Mouse (Mus musculus) c-Kit-positive CD71-positive TER-119-positive erythroid progenitor cells, embryonic 14.5 days (primary cell): Measurements from ENCODE around the gene Olfr1231.

ENCODE experiments used
- DNase-seq: peaks from one replicate; pipeline ENCODE4 v3.0.0-alpha.2; 2013; ENCODE audit warnings: low spot score

Gene Olfr1231

DNA sequence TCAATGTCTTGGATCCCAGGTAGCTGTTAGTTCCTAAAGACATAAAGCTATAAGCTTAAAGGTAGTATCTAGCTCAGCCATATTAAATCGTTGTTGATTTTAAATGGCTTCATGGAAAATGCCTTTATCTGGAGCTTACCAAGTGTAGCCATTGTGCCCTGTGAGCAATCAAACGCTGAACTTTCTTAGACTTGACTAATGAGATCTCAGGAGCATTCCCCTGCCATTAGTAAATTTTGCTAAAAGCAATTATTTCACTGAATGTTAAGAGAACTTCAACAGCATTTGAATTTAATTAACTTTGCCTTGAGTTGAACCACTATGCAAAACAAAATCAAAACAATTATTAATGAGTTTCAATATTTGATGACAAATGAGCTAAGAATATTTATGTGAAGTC lies at the start of gene Olfr1231:
TSS of gene Olfr1231 (minus strand) at position 101 of the 400 bp plus-strand sequence.
- DNase-seq, result no peak

DNA sequence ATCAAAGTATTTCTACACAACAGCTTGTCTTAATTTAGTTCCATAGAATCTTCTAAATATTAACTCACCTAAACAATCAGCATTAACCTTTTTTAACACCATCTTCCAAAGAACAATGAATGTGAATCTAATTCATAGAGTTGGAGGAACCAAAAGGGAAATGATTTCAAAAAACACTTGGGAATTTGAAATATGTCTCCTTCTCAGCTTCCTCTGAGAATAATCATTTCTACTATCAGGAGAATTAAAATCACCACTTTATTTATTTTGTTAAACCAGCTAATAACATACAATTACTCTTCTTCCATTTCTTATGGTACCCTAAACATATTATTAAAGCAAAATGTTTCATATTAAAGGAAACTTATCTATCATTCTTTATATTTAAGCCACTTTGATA lies 35.4 kb upstream of the Olfr1231 start, which contains the start of gene Olfr1233:
TSS of gene Olfr1233 (minus strand) at position 101 of the 400 bp plus-strand sequence.
- no peak for DNase-seq

DNA sequence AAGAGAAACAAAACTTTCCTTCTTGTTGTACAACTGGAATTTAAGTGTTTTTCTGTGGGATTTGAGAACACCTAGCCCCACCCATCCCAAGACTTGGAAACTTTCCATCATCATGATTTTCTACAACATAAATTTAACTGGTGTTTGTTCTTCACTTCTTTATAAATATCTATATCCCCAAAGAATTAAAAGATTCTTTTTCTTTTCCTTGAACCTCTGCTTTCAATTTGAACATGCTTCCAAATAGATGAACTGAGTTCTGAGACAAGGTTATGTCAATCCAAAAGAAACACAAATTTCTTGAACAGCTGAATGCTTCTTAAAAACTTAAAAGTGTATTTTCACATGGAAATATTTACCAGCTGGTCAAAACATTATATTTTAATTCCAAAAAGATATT lies 22.7 kb upstream of the Olfr1231 start, which contains the start of gene Olfr1232:
TSS of gene Olfr1232 (minus strand) at position 101 of the 400 bp plus-strand sequence.
- DNase-seq, result no peak

DNA sequence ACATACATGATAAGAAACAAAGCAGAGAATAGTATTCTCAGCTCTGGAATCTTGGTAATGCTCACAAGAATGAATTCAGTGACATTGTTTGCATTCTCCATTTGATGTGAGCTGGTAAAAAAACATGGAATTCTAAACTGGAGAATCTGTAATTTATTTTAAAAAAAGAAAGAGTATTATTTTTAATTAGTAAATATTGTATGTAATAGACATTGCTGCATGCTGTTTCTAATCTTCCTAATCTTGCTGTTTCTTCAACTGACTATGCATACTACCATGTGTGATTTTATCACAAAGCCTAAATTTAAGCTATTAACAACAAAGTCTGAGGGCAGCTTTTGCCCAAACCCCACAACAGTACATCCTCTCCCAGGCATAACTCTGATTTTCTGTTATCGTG lies 9.7 kb downstream of the Olfr1231 start, which contains the start of gene Olfr1230:
TSS of gene Olfr1230 (minus strand) at position 101 of the 400 bp plus-strand sequence.
- no peak for DNase-seq

DNA sequence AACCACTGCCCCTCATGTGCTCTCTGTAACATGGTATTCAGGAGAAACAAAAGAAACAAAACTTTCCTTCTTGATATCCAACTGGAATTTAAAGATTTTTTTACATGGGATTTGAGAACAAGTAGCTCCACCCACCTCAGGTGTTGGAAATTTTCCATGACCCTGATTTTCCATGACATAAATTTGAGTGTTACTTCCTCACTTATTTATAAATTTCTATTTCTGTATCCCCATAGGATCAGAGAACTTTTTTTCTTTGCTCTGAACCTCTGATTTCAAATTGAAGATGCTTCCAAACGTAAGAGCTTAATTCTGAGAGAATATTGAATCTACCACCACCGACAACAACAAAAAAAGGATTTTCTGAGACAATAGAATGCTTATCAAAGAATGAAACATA lies 19.0 kb downstream of the Olfr1231 start, which contains the start of gene Olfr1229:
TSS of gene Olfr1229 (minus strand) at position 101 of the 400 bp plus-strand sequence.
- no peak for DNase-seq

DNA sequence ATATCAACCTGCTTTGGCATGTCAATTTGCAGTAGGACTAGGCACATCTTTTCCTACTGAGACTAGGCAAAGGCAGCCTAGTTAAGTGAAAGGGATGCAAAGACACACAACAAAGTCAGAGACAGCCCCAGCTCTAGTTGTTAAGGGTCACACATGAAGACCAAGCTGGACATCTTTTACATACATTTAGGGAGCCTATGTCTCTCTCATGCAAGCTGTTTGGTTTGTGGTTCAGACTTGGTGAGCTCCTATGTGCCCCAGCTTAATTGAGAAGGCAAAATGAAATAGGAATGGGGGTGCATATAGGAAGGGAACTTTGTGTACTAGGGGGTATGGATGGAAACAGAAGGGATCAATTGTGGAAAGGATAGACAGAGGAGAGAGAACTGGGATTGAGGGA lies 52.9 kb downstream of the Olfr1231 start, which contains the start of gene Olfr1228:
TSS of gene Olfr1228 (minus strand) at position 101 of the 400 bp plus-strand sequence.
- DNase-seq, result no peak
